Mouse (Mus musculus): ENCODE measurements around the gene Ccs.

The Ccs gene

DNA sequence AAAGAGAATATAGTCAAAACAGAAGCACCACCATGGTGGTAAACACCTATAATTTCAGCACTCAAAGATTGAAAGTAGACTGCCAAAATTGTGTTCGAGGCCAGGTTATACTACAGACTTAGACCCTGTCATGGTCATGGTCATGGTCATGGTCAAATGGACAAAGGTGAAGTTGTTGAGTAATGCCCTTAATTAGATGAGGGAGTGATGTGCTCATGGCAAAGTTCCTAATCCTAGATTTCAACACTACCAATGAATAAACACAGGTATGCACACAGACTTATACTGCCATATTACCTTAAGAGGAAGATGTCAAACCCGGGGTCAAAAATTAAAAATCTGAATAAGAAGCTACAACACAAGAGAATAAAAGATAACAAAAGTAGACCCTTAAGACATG lies 52.8 kb downstream of the Ccs start:
- DNase-seq (ENCODE audit: extremely low read depth, low read depth, low spot score): peak; percentile 50

DNA sequence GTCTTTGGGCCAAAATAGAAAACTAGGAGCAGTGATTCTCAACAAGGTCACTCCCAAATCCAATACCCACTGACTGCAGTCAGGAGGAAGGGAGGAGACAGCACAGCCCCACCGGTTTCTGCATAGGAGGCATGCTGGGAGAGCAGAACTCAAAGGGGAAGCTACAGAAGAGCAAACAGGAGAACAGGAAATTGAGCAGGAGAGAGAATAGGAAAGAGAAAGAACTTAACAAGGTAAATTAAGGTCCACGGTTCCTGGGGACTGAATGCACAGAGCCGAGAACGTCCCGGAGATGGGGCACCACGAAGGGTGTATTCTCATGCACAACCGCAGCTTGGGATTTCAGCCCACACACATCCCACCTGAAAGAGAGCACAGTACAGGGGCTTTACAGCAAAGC lies 53.9 kb downstream of the Ccs start:
- DNase-seq (ENCODE audit: extremely low read depth, low read depth, low spot score): no peak

- no peak for DNase-seq (ENCODE audit: extremely low read depth, low read depth, low spot score)
Observed at GRCm38 (mm10) chr19:4782891-4783290, 56.2 kb downstream of the Ccs start.

Data from fat pad, adult 2 months (tissue).